Mouse (Mus musculus): ENCODE measurements around the gene Dkk2. TPM values are rescaled to one million over a fixed set of nuclear protein-coding genes. Genes with fewer than 3 reads are reported as not detected.
A peak's percentile ranks its signal among the peaks of the same experiment; 100 is the strongest.
"Not testable (repeated sequence)": the region's sequence is repeated elsewhere in the genome, so short reads cannot be mapped to it uniquely, and the experiment has no call there.

Gene Dkk2
- total RNA-seq (2021), result under 1 TPM; 0.22 to 0.46 TPM
- long read RNA-seq, experiment 1, partial matches to known transcripts, result 0 of 1 reads
- long read RNA-seq, experiment 1, other reads (novel, unspliced or antisense), result 0 of 1 reads
- long read RNA-seq, experiment 2, result 0 reads

GRCm38 (mm10) chr3:132085112-132085822 lies at the start of gene Dkk2:
TSS of gene Dkk2 (plus strand) at chr3:132085292.
- DNase-seq (ENCODE audit: low spot score in 2 of 2), result no peak
- no peak within 1 kb of the TSS for H3K27ac ChIP-seq
- no peak for TF ChIP-seq CTCF (conservative IDR thresholded peaks at IDR 0.05)
- H3K4me3 ChIP-seq, result peak within 1 kb of the TSS; percentile 50

GRCm38 (mm10) chr3:132036704-132037103 lies 48.4 kb upstream of the Dkk2 start:
- DNase-seq (ENCODE audit: low spot score in 2 of 2), result no peak
- H3K27ac ChIP-seq, result no peak overlapping the region
- no peak for TF ChIP-seq CTCF (conservative IDR thresholded peaks at IDR 0.05)
- no peak overlapping the region for H3K4me3 ChIP-seq

GRCm38 (mm10) chr3:132037670-132038069 lies 47.4 kb upstream of the Dkk2 start:
- no peak for DNase-seq (ENCODE audit: low spot score in 2 of 2)
- TF ChIP-seq CTCF (conservative IDR thresholded peaks at IDR 0.05), result no peak
- Histone ChIP-seq H3K27ac (no peak overlapping the region), H3K4me3 (no peak overlapping the region)

- Histone ChIP-seq H3K27ac (no peak overlapping the region), H3K4me3 (no peak overlapping the region)
- DNase-seq (ENCODE audit: low spot score in 2 of 2), result no peak
- TF ChIP-seq CTCF (conservative IDR thresholded peaks at IDR 0.05), result no peak
Observed at GRCm38 (mm10) chr3:132040066-132040465, 45.0 kb upstream of the Dkk2 start.

- no peak overlapping the region for H3K4me3 ChIP-seq
- no peak for TF ChIP-seq CTCF (conservative IDR thresholded peaks at IDR 0.05)
- H3K27ac ChIP-seq, result no peak overlapping the region
- DNase-seq (ENCODE audit: low spot score in 2 of 2), result no peak
Observed at GRCm38 (mm10) chr3:132050884-132051457, 34.1 kb upstream of the Dkk2 start.

- DNase-seq (ENCODE audit: low spot score in 2 of 2); H3K4me3 ChIP-seq; H3K27ac ChIP-seq: not testable (repeated sequence)
Observed at GRCm38 (mm10) chr3:132062816-132063215, 22.3 kb upstream of the Dkk2 start.

- H3K27ac ChIP-seq, result no peak overlapping the region
- no peak for DNase-seq (ENCODE audit: low spot score in 2 of 2)
- TF ChIP-seq CTCF (conservative IDR thresholded peaks at IDR 0.05), result no peak
- no peak overlapping the region for H3K4me3 ChIP-seq
Observed at GRCm38 (mm10) chr3:132063374-132063773, 21.7 kb upstream of the Dkk2 start.

- Histone ChIP-seq H3K27ac (no peak overlapping the region), H3K4me3 (no peak overlapping the region)
- DNase-seq (ENCODE audit: low spot score in 2 of 2), result no peak
- TF ChIP-seq CTCF (conservative IDR thresholded peaks at IDR 0.05), result no peak
Observed at GRCm38 (mm10) chr3:132063966-132064365, 21.1 kb upstream of the Dkk2 start.

GRCm38 (mm10) chr3:132064920-132065319 lies 20.2 kb upstream of the Dkk2 start:
- no peak overlapping the region for H3K4me3 ChIP-seq
- no peak for TF ChIP-seq CTCF (conservative IDR thresholded peaks at IDR 0.05)
- no peak for DNase-seq (ENCODE audit: low spot score in 2 of 2)
- no peak overlapping the region for H3K27ac ChIP-seq

- peak; percentile 33 for TF ChIP-seq CTCF (conservative IDR thresholded peaks at IDR 0.05)
- H3K4me3 ChIP-seq, result no peak overlapping the region
Observed at GRCm38 (mm10) chr3:132070949-132071348, 14.1 kb upstream of the Dkk2 start.

GRCm38 (mm10) chr3:132084018-132084417 lies 1.1 kb upstream of the Dkk2 start:
- peak; percentile 54 to 64 for DNase-seq (ENCODE audit: low spot score in 2 of 2)
- peak overlapping the region; percentile 34 for H3K4me3 ChIP-seq
- H3K27ac ChIP-seq, result no peak overlapping the region
- TF ChIP-seq CTCF (conservative IDR thresholded peaks at IDR 0.05), result peak; percentile 78

More at GRCm38 (mm10) chr3:132070949-132071348, 14.1 kb upstream of the Dkk2 start:
- no peak overlapping the region for H3K27ac ChIP-seq
- DNase-seq (ENCODE audit: low spot score in 2 of 2), result no peak

GRCm38 (mm10) chr3:132084680-132085079 lies 412 bp upstream of the Dkk2 start:
- no peak for DNase-seq (ENCODE audit: low spot score in 2 of 2)
- Histone ChIP-seq H3K27ac (no peak overlapping the region), H3K4me3 (peak overlapping the region; percentile 50; the same call in 1 of the 2 replicates)
- no peak for TF ChIP-seq CTCF (conservative IDR thresholded peaks at IDR 0.05)

- Histone ChIP-seq H3K27ac (no peak overlapping the region), H3K4me3 (peak overlapping the region; percentile 50)
- TF ChIP-seq CTCF (conservative IDR thresholded peaks at IDR 0.05), result no peak
- no peak for DNase-seq (ENCODE audit: low spot score in 2 of 2)
Observed at GRCm38 (mm10) chr3:132085823-132086350, 795 bp downstream of the Dkk2 start.
